Mouse (Mus musculus): ENCODE measurements around the gene Tmem95.

The Tmem95 gene

DNA sequence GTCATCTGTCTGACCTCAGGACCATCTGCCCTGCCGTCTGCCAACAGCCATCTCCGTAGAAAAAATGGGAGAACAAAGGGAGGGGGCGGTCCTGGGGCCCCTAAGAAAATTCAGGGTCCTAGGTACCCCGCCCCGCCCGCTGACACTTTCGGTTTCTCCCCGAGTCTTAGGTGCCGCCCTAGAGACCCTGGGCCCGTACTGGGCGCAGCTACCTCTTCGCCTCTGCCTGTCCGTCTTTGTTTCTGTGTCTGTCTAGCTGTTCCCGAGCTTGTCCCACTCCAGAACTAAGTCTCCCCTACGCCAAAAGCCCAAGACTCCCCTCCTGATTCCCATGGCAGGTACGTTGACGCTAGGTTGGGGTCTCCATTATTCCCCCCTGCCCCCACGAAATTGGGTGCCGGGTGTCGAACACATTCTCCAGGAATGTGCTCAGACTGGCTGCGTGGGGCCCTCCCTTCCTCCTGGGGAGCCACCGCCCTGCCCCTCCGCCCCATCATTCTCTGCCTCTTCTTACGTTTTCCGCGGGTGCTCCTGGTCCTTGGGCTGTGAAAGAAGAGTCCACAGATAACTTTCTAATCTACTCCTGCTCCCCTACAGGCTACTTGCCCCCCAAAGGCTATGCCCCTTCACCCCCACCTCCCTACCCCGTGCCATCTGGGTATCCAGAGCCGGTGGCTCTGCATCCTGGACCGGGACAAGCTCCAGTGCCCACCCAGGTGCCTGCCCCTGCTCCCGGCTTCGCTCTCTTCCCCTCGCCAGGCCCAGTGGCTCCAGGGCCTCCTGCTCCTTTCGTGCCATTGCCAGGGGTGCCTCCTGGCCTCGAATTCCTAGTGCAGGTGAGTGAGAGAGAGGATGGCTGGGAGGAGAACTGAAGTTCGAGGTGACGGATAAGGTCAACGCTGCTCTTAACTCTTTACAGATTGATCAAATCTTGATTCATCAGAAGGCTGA is 30.8 kb downstream of the Tmem95 start:
- DNase-seq (ENCODE audit: low read depth, low spot score) = no peak

DNA sequence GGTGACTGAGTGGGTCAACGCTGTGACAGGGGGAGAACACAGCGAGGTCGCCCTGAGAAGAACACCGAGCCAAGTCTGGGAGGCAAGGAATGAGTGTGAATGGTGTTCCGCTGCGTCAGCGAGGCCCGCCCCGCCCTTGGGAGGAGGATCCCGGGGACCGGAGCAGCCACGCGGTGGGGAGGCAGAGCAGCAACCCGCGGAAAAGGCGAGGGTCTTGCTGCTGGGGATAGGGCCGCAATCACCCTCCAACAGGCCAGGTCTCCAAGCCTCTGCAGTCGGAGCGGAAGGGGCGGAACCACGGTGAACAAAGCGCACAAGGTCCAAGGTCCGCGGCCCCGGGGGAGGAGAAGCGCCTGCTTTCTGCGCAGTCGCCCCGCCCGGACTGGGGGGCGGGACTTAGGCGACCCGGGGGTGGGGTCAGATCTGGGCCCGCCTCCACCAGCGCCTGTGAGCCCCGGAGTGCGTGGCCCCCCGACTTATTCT is 31.6 kb downstream of the Tmem95 start, which contains the start of gene Plscr3:
TSS of gene Plscr3 (plus strand) at position 179 of the 483 bp plus-strand sequence.
- peak; percentile 95 for DNase-seq (ENCODE audit: low read depth, low spot score)

DNA sequence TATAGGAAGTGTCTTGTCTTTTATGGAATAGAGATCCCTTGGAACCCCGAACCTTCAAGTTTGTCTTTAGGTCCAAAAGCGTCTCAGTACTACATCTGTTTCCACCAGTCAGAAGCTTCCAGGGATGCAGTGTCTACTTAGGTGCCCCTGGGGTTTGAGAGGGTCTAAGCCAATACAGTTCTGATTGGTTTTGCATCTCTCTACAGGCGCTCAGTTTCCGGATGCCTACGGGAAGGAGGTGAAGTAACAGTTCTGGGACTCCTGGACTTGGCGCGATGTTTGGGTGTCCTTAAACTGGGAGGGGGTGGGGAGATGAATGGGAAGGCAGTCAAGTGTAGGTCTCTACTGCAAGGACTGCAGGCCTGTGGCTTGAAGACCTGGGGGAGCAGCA is 39.1 kb downstream of the Tmem95 start:
- DNase-seq (ENCODE audit: low read depth, low spot score) = peak; percentile 68

DNA sequence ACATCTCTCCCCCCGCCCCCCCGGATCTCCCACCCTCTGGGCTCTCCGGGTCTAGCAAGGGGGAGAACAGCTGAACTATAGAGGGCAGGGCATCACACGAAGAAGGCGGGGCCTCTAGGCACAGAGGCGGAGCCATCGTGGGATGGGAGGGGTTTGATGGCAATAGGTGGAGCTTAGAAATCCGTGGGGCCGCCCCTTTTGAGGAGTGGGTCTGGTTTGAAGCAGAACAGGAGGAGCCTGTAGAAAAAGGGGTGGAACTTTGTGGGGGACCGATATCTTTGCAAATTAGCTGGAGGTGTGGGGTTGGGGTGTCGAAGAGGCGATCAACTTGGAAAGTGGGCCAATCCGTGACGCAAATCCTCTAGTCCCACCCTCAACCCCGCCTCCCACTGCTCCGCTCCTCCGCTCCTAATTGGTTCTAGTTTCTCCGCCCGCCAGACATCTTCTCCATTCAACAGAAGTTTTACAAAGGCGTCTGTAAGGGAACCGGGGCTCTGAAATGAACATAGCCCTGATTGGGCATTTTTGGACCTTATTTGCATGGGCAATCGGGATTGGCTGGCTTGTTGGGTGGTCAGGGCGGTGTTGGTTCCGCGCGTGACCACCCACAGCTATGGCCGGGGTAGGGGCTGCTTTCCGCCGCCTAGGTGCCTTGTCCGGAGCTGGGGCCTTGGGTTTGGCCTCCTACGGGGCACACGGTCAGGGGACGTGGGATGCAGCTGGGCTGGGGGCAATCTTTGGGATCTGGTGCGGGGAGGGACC is 39.7 kb downstream of the Tmem95 start, which contains the start of gene Tmem256:
TSS of gene Tmem256 (plus strand) at position 563 of the 762 bp plus-strand sequence.
- DNase-seq (ENCODE audit: low read depth, low spot score) = peak; percentile 100

DNA sequence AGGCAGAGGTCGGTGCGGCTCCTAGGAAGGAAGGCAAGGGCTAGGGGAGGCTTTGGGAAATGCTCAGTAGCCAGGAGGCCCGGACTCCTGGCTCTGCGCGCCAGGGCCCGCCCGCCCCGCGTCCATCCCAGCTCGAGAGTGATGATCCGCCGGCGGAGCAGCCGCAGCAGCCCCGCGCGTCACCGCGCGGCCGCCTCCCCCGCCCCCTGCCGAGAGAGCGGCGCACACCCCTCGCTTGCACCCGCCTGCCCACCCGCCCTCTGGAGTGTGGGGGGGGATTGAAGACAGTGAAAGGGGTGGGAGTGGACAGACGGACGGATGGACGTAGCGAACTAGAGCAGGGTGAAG is 40.2 kb downstream of the Tmem95 start, which contains the start of gene Nlgn2:
TSS of gene Nlgn2 (minus strand) at position 181 of the 348 bp plus-strand sequence.
- no peak for DNase-seq (ENCODE audit: low read depth, low spot score)

DNA sequence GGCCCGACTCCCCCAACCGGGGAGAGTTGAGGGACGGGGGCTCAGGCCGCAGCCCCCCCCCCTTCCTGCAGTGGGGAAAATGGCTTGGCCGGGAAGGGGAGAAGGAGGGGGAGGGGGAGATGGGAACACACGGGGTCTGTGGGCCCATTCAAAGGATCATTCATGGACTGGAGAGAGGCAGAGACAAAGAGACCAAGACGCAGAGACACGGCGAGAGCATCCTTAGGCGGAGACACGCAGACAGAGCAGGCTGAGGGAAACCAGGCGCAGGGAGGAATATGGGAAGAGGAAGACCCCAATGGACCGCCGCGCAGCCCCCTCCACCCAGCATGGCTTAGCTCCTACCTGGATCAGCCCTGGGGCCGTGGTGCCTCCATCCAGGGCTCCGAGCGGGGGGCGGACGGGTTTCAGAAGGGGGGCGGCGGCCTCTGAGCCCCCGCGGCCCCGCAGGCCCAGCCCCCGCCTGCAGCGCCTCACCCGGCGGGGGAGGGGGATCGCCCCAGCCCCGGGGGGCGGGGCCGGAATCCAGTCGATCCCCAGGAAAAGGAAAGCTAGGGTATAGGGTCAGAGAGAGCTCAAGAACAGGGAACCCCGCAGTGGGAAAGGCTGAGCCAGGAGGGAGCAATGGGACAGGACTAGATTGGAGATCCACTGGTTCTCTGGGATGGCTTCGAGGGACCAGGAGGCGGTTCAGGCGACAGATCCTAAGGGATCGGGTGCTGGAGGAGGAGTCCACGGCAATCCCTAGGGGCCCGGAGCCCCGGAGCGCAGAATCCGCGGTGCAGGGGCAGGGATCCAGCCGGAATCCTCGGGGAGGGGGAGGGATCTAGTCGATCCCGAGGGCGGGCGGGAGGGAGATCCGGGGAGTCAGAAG is 40.9 kb downstream of the Tmem95 start:
- peak; percentile 61 for DNase-seq (ENCODE audit: low read depth, low spot score)

DNA sequence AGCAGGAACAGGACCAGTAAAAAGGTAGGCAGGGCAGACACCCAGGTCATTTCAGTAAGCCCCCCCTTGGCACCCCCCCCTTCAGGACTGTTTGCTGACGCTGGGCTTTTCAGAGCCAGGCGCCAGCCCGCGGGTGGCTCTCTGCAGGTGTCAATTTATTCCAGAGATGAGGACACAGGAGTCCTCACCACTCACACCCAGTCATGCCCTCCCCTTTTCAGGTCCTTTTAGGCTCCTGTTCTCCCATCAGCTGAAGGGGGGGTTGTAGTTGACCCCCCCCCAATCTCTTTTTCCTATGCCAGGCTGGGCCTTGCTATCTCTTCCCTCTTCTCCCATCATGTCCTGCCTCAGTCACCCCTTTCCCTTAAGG is 41.9 kb downstream of the Tmem95 start:
- no peak for DNase-seq (ENCODE audit: low read depth, low spot score)

DNA sequence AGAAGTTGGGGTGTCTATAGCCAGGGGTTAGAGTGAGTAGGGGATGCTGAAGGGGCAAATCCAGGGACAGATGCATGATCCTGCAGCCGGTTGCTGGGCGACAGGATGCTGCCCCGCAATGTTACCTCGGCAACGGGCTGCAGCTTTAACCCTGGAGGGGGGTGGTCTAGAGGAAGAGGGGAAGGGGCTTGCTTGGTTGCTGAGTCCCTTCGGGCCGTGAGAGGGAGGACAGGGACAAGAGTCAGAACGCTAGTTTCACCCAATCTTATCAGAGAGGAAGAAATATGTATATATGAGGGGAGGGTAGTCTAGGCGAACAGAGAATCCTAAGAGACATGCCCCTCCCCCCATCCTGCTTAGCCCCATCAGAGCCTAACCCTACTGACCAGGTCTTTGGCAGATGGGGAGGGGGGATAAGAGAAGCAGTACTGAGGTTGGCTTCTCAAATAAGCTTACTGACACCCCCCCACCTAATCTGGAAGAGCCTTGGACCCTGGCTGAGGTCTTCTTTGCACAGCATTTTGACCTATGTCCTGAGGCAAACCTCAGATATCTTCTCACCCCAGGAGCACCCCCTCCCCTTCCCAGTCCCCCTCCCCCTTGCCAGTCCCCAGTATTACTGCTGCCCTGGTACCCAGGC is 42.4 kb downstream of the Tmem95 start:
- DNase-seq (ENCODE audit: low read depth, low spot score) = no peak

DNA sequence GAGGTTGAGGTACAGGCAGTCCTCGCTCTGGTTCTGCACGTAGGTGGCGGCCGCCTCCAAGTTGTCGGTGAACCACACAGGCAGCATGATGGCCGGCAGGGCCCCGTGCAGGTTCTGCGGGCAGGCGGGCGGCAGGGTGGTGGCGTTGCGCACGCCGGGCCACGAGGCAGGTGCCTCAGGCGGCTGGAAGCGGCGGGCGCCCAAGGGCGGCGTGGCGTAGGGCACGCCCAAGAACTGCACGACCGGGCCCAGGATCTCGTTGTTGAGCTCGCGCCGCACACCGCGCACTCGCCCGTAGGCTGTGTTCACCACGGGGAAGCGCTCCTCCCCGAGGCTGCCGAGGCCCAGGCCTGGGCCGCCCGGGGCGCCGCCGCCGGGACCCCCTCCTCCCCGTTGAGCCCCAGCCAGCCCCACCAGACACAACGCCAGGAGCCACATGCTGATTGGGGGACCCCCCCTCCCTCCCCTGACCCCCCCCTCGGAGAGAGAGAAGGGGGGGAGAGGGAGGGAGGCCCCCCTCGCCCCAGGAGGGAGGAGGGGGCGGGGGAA is 43.7 kb downstream of the Tmem95 start:
- peak; percentile 39 for DNase-seq (ENCODE audit: low read depth, low spot score)

DNA sequence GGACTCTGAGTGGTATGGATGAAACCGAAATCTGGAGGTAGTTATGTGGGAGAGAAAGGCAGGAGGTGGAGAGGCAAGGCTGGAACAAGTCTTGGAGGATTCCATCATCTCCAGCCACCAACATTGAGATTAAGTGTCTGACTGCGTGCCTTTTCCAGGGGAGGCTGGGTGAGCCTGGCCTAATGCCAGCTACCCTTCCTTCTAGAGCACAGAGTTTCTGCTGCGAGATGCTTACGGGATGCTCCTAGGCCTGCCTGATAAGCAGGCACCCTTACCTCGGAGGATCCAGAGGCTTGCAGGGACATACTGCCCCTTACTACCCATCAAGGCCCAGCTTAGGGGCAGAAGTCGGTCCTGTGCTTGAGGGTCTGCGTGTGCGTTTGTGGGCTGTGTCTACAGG is 44.3 kb downstream of the Tmem95 start:
- DNase-seq (ENCODE audit: low read depth, low spot score) = peak; percentile 45

DNA sequence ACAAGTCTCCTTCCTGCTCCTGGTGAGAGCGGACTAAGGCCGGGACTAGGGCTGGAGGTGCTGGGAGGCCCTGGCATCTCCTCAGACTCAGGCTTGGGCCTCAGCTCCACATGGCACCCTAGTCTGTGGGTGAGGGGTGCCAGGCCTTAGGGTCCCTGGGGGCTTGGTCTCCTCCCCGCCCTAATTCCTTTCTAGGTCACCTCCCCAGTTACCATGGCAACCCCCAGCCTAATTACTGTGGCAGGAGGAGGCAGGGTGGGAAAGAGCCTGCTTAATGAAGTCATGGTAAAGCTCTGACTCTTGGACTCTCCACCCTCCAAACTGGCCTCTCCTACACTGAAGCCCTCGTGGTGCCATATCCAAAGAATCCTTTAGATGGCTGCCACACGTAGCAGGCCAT is 49.0 kb downstream of the Tmem95 start:
- peak; percentile 72 for DNase-seq (ENCODE audit: low read depth, low spot score)

Data from R1 (cell line).